Mouse (Mus musculus): Measurements from ENCODE around the gene Gp1ba. TPM values are rescaled to one million over a fixed set of nuclear protein-coding genes. Genes with fewer than 3 reads are reported as not detected.

Gene Gp1ba
- polyA plus RNA-seq, 1 experiment = not detected

GRCm38 (mm10) chr11:70649185-70649734 is 10.3 kb downstream of the Gp1ba start:
- Histone ChIP-seq H3K4me3 (ENCODE audit: insufficient read depth, low read depth, low read length) (no peak overlapping the region), H3K27ac (ENCODE audit: insufficient read depth, low read depth, low read length) (no peak overlapping the region), H3K4me1 (ENCODE audit: control insufficient read depth, insufficient read depth, low read length) (peaks cover 22% of the 10 kb centered on the region)
- WGBS = 78% methylated on average over 8 of the region's 8 CpGs
- no peak for TF ChIP-seq CTCF (IDR thresholded peaks at IDR 0.05; ENCODE audit: insufficient read depth, low read depth, low read length)

DNA sequence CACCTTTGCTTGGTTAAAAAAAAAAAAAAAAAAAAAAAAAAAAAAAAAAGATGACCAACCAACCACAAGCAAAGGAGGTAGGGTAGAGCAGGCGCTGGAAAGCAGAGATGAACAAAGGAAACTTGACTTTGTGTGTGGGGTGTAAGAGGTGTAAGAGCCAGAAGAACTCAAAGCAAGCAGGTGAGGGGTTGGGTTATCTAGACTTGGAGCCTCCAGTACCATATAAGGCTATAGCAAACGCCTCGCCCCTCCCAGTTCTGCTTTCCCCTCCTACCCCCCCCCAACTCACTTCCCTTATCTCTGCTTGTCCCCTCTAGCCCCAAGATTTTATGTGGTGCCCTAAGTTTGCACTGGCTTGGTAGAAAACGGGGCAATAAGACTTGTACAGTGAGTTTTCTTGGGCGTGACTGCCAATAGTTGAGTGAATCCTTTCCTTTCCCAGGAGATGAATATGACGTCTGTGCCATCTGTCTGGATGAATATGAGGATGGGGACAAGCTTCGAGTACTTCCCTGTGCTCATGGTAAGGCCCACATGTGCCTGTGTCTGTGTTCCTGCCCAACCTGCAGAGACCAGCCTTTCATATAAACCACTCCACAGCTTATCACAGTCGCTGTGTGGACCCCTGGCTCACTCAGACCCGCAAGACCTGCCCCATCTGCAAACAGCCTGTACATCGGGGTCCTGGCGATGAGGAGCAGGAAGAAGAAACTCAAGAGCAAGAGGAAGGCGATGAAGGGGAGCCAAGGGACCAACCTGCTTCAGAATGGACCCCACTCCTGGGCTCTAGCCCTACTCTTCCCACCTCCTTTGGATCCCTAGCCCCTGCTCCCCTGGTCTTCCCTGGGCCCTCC is 11.6 kb downstream of the Gp1ba start:
- Histone ChIP-seq H3K27ac (ENCODE audit: insufficient read depth, low read depth, low read length) (no peak overlapping the region), H3K4me1 (ENCODE audit: control insufficient read depth, insufficient read depth, low read length) (peaks cover 19% of the 10 kb centered on the region), H3K4me3 (ENCODE audit: insufficient read depth, low read depth, low read length) (no peak overlapping the region)
- 73% methylated on average over 12 of the region's 12 CpGs for WGBS
- TF ChIP-seq CTCF (IDR thresholded peaks at IDR 0.05; ENCODE audit: insufficient read depth, low read depth, low read length) (no peak), POLR2A (IDR thresholded peaks at IDR 0.05; ENCODE audit: insufficient read depth, low read depth, low read length) (no peak)

DNA sequence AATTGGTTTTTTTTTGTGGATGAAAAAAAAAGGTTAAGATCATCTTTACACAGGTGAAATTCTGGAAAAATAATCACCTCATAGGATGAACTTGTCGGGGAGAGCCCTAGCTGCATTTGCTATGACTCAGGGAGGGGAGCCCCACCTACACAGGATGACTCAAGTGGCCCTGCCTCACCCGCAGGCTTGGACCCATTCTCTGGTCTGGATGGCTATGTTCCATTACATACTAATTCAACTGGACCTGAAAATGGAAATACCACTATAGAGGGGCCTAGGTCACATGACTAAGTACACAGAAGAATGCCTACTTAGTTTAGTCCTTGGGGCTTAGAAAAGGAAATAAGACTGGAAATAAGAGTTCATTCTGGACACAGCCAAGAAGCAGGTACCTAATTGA is 12.5 kb downstream of the Gp1ba start:
- WGBS = 20% methylated on average over 2 of the region's 2 CpGs
- H3K4me1 ChIP-seq (ENCODE audit: control insufficient read depth, insufficient read depth, low read length) = peaks cover 21% of the 10 kb centered on the region
- no peak overlapping the region for H3K27ac ChIP-seq (ENCODE audit: insufficient read depth, low read depth, low read length)
- H3K4me3 ChIP-seq (ENCODE audit: insufficient read depth, low read depth, low read length) = no peak overlapping the region
- no peak for TF ChIP-seq POLR2A (IDR thresholded peaks at IDR 0.05; ENCODE audit: insufficient read depth, low read depth, low read length)
- TF ChIP-seq CTCF (IDR thresholded peaks at IDR 0.05; ENCODE audit: insufficient read depth, low read depth, low read length) = no peak

DNA sequence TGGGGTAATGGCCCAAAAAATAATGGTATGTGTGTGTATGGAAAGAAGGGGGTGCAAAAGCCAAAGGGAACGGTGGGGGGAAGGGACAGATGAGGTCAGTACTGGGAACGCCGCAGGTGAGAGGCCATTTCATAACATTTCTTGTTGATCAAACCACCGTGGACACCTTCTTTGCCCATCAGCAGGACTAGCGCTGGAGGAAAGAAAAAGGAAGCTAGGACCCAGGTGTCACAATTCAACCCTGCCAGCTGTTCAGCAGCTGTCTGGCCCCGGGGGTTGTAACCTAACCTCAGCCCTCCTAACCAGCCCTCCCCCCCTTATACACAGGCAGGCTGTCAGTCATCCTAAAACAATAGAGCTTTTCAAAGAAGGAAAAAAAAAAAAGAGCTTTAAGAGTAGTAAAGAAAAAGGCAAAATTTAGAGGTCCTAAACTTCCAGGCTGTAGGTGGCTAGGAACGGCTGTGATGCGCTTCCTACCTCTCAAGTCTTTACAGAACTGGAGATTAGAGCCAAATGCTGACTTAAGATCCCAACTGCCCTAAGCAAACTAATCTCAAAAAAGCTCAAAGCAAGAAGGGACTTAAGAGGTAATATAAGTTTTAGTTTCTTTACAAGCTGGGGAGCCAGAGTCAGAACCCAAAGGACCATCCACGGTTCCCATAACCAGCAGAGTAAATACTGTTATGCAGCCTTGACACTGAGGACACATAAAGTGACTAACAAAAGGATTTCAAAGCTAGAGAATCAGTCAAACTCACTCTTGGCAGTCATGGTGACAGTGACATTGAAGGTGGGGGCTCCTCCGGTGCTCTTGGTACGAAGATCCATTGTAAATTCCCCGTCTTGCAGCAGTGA is 13.3 kb downstream of the Gp1ba start:
- Histone ChIP-seq H3K27ac (ENCODE audit: insufficient read depth, low read depth, low read length) (no peak overlapping the region), H3K4me3 (ENCODE audit: insufficient read depth, low read depth, low read length) (no peak overlapping the region), H3K4me1 (ENCODE audit: control insufficient read depth, insufficient read depth, low read length) (peaks cover 24% of the 10 kb centered on the region)
- 50% methylated on average over 12 of the region's 12 CpGs for WGBS
- TF ChIP-seq POLR2A (IDR thresholded peaks at IDR 0.05; ENCODE audit: insufficient read depth, low read depth, low read length) (no peak), CTCF (IDR thresholded peaks at IDR 0.05; ENCODE audit: insufficient read depth, low read depth, low read length) (no peak)

DNA sequence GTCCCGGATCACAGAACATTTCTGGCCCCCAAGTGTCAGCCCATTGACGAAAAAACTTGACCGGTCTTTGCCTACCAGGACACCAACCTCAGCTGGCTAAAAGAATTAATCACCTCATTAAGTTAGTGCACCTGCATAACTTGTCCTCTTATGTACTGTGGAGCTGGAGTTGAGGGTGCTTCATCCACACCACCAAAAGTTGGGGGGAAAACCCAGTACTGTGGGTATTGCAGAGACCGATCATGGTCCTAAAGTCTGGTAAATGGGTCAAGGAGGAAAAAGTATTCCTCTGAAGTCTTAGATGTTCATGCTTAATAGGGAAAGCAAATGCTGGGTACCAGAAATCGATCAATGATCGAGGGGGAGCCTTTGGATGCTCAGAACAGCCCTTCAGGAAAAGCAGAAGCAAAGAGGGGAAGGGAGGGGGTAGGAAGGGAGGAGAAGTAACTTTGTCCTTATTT is 14.0 kb downstream of the Gp1ba start:
- no peak for TF ChIP-seq POLR2A (IDR thresholded peaks at IDR 0.05; ENCODE audit: insufficient read depth, low read depth, low read length)
- Histone ChIP-seq H3K4me1 (ENCODE audit: control insufficient read depth, insufficient read depth, low read length) (peaks cover 24% of the 10 kb centered on the region), H3K4me3 (ENCODE audit: insufficient read depth, low read depth, low read length) (peak overlapping the region; percentile 78), H3K27ac (ENCODE audit: insufficient read depth, low read depth, low read length) (no peak overlapping the region)
- 48% methylated on average over 6 of the region's 6 CpGs for WGBS

- H3K27ac ChIP-seq (ENCODE audit: insufficient read depth, low read depth, low read length) = peak overlapping the region; percentile 80
- WGBS = under 1% methylated on average over 63 of the region's 63 CpGs
- no peak for TF ChIP-seq CTCF (IDR thresholded peaks at IDR 0.05; ENCODE audit: insufficient read depth, low read depth, low read length)
- TF ChIP-seq POLR2A (IDR thresholded peaks at IDR 0.05; ENCODE audit: insufficient read depth, low read depth, low read length) = no peak
- peak overlapping the region; percentile 78 for H3K4me3 ChIP-seq (ENCODE audit: insufficient read depth, low read depth, low read length)
- H3K4me1 ChIP-seq (ENCODE audit: control insufficient read depth, insufficient read depth, low read length) = peaks cover 24% of the 10 kb centered on the region
These were observed 14.6 kb downstream of the Gp1ba start for GRCm38 (mm10) chr11:70653345-70654197.

DNA sequence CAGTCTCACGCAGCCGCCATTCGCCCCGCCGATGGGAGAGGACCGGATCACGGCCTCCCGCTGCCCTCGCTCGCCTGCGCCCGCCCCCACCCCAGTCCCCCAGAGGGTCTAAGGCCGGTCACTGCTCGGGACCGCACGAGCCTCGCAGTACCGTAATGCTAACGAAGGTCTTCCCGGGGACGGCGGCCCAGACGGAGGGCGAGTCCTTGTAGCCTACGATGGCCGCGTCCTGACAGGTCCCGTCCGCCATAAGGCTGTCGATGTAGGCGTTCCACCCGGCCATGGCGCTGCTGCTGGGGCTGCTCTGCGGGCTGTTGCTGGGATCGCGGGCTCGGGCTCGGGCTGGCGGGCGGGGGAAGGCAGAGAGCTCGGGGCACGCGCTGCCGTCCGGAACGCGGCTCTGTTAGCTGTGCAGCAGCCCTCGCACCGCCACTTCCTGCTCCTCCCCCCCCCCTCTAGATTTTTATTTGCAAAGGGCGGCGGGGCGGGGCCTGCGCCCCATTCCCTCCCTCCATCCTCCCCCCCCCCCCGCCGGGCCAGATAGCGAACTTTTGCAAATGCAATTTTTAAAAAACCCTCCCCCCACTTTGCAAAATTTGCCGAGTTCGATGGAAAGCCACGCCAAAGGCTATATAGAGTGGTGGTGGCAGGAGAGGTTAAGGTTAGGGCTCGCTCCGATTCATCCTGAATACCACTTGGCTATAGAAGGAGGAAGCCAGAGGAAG is 15.4 kb downstream of the Gp1ba start, which contains the start of gene Pfn1:
Pfn1 (minus strand) TSS at position 447 of the 725 bp plus-strand sequence.
- WGBS = under 1% methylated on average over 61 of the region's 61 CpGs

More for the DNA sequence above, 15.4 kb downstream of the Gp1ba start, which contains the start of gene Pfn1:
- TF ChIP-seq POLR2A (IDR thresholded peaks at IDR 0.05; ENCODE audit: insufficient read depth, low read depth, low read length) (peak; percentile 75), CTCF (IDR thresholded peaks at IDR 0.05; ENCODE audit: insufficient read depth, low read depth, low read length) (no peak)
- Histone ChIP-seq H3K27ac (ENCODE audit: insufficient read depth, low read depth, low read length) (peak within 1 kb of the TSS; percentile 80), H3K4me1 (ENCODE audit: control insufficient read depth, insufficient read depth, low read length) (peaks cover 20% of the 10 kb centered on the region), H3K4me3 (ENCODE audit: insufficient read depth, low read depth, low read length) (peak within 1 kb of the TSS; percentile 78)
